Mouse (Mus musculus) stomach, postnatal 0 days (tissue): ENCODE results near the gene Capn11.

Source experiments
- CTCF ChIP-seq: IDR thresholded peaks from 2 replicates; pipeline ENCODE4 v1.5.1; 2016; ENCODE audit warnings: antibody characterized with exemption, low read depth, mild to moderate bottlenecking, moderate library complexity
- EP300 ChIP-seq: optimal IDR thresholded peaks from 2 replicates; pipeline ENCODE3; 2016; ENCODE audit warnings: antibody characterized with exemption

DNA sequence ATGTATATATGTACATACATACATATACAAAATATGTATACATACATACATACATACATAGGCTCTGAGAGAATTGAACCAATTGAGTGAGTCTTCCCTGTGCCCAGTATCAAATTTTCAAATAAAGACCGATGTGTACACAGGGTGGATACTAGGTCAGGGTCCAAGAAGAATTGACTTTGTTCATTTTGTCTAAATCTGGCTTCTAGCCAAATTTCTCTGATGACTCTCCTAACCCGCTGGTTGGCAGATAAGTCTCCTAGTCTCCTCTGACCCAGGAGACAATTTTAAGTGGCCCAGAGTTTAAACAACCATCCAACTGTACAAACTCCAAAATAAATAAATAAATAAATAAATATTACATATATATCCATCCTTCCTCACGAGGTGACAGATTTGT, 60.2 kb downstream of the Capn11 start:
- TF ChIP-seq CTCF (no peak), EP300 (no peak)
